Mouse (Mus musculus) adrenal gland, adult 18-20 months (tissue): ENCODE results near the gene Ntrk2. TPM values are rescaled to one million over a fixed set of nuclear protein-coding genes. Genes with fewer than 3 reads are reported as not detected.

Experiments
- total RNA-seq, 2 experiments: library from RNA; stranded (reverse); gene quantifications; 1 replicate in 1 of 2; 2 replicates in 1 of 2; pipeline ENCODE4 v1.2.3; 2021

Gene Ntrk2
- total RNA-seq, 2 experiments from 2014 or later: 26.2 to 56.1 TPM

Other genes starting within 250 kb of the Ntrk2 start
- gene Slc28a3, start 195.7 kb upstream of the Ntrk2 start, total RNA-seq: not detected